Mouse (Mus musculus): ENCODE measurements at regions not wholly inside any gene's neighbourhood (a gene's known extent, or its start where the extent isn't known, plus 50 kb on each side); places are given as distances from the start of the nearest gene placed in this dataset.

GRCm38 (mm10) chr3:66480718-66481117, 184.1 kb upstream of the Veph1 start:
- Histone ChIP-seq H3K4me2 (replicated peaks) (no peak overlapping the region), H3K4me1 (no peaks in the 10 kb centered on the region), H3K9me3 (replicated peaks) (no peaks in the 10 kb centered on the region), H3K9ac (no peak overlapping the region), H3K36me3 (no peaks in the 10 kb centered on the region), H3K4me3 (no peak overlapping the region), H3K27me3 (no peaks in the 10 kb centered on the region), H3K27ac (no peak overlapping the region)
- WGBS, result 61% methylated on average over 6 of the region's 6 CpGs
- ATAC-seq (ENCODE audit: low FRiP score), result 0 out of 2 replicates have a peak, but pooled peaks have one; percentile 43

- no peak overlapping the region for H3K4me3 ChIP-seq
- no peak overlapping the region for H3K4me2 ChIP-seq (replicated peaks)
- H3K4me1 ChIP-seq, result no peaks in the 10 kb centered on the region
- H3K36me3 ChIP-seq, result no peaks in the 10 kb centered on the region
- no peak overlapping the region for H3K9ac ChIP-seq
- no peak for ATAC-seq (ENCODE audit: low FRiP score)
- H3K27ac ChIP-seq, result no peak overlapping the region
- WGBS, result 54% methylated on average over 4 of the region's 4 CpGs
- no peaks in the 10 kb centered on the region for H3K27me3 ChIP-seq
- no peaks in the 10 kb centered on the region for H3K9me3 ChIP-seq (replicated peaks)
These were observed 182.6 kb upstream of the Veph1 start for GRCm38 (mm10) chr3:66479266-66479665.

DNA sequence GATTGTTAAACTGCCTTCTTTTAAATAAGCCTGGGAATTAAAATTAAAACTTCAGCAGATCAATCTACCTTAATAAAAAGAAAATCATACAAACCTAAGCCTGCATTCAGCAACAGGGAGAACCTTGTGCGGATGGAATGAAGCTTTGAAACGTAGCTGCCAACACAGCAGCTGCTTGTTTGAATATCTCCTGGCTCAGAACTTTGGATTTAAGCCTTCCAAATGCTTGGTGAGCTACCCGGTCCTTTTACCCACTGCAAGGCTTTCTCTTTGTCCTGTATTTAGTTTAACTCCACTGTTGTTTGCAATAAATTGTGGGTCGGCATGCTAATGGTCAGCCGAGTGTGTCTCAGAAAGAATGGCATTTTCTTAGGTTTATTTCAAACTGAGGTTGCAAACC, 169.7 kb upstream of the Veph1 start:
- Histone ChIP-seq H3K9ac (no peak overlapping the region), H3K4me1 (no peaks in the 10 kb centered on the region), H3K36me3 (no peaks in the 10 kb centered on the region), H3K27ac (no peak overlapping the region), H3K4me3 (no peak overlapping the region), H3K4me2 (replicated peaks) (no peak overlapping the region), H3K27me3 (no peaks in the 10 kb centered on the region), H3K9me3 (replicated peaks) (no peaks in the 10 kb centered on the region)
- no peak for ATAC-seq (ENCODE audit: low FRiP score)
- 87% methylated on average over 5 of the region's 5 CpGs for WGBS

- Histone ChIP-seq H3K4me1 (no peaks in the 10 kb centered on the region), H3K9me3 (replicated peaks) (no peaks in the 10 kb centered on the region), H3K27ac (no peak overlapping the region), H3K36me3 (no peaks in the 10 kb centered on the region), H3K27me3 (no peaks in the 10 kb centered on the region), H3K9ac (no peak overlapping the region), H3K4me2 (replicated peaks) (no peak overlapping the region), H3K4me3 (no peak overlapping the region)
- WGBS, result 97% methylated on average over 1 of the region's 1 CpGs
- no peak for ATAC-seq (ENCODE audit: low FRiP score)
These were observed 168.7 kb upstream of the Veph1 start for GRCm38 (mm10) chr3:66465371-66465770.

GRCm38 (mm10) chr3:66462341-66462740, 165.7 kb upstream of the Veph1 start:
- 76% methylated on average over 1 of the region's 1 CpGs for WGBS
- no peak overlapping the region for H3K27ac ChIP-seq
- H3K9ac ChIP-seq, result no peak overlapping the region
- H3K27me3 ChIP-seq, result no peaks in the 10 kb centered on the region
- no peak overlapping the region for H3K4me2 ChIP-seq (replicated peaks)
- ATAC-seq (ENCODE audit: low FRiP score), result no peak
- H3K36me3 ChIP-seq, result no peaks in the 10 kb centered on the region
- no peaks in the 10 kb centered on the region for H3K4me1 ChIP-seq
- no peak overlapping the region for H3K4me3 ChIP-seq
- H3K9me3 ChIP-seq (replicated peaks), result no peaks in the 10 kb centered on the region

- H3K9me3 ChIP-seq (replicated peaks), result no peaks in the 10 kb centered on the region
- no peaks in the 10 kb centered on the region for H3K36me3 ChIP-seq
- H3K4me1 ChIP-seq, result no peaks in the 10 kb centered on the region
- no peaks in the 10 kb centered on the region for H3K27me3 ChIP-seq
- no peak overlapping the region for H3K9ac ChIP-seq
- H3K4me2 ChIP-seq (replicated peaks), result no peak overlapping the region
- no peak overlapping the region for H3K4me3 ChIP-seq
- no peak overlapping the region for H3K27ac ChIP-seq
- 88% methylated on average over 10 of the region's 10 CpGs for WGBS
- ATAC-seq (ENCODE audit: low FRiP score), result no peak
These were observed 149.9 kb upstream of the Veph1 start for GRCm38 (mm10) chr3:66446274-66447159.

DNA sequence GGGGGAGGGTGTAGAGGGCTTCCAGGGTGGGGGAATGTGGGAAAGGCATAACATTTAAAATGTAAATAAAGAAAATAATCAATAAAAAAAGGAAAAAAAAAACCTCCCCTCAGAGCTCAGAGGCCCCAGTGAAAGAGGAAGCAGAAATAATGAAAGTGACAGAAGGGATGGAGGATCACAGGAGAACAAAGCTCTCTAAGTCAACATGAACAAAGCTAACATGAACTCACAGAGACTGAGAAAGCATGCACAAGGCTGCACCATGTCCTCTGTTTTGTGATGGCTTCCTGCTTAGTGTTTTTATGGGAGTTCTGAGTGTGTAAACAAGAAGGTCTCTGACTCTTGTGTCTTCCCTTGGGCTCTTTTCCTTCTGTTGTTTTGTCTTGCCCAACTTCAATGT, 136.6 kb upstream of the Veph1 start:
- Histone ChIP-seq H3K9me3 (replicated peaks) (no peaks in the 10 kb centered on the region), H3K36me3 (no peaks in the 10 kb centered on the region), H3K9ac (no peak overlapping the region), H3K27me3 (no peaks in the 10 kb centered on the region), H3K4me2 (replicated peaks) (no peak overlapping the region), H3K27ac (no peak overlapping the region), H3K4me1 (no peaks in the 10 kb centered on the region), H3K4me3 (no peak overlapping the region)
- no peak for ATAC-seq (ENCODE audit: low FRiP score)

GRCm38 (mm10) chr3:66430187-66430586, 133.6 kb upstream of the Veph1 start:
- no peaks in the 10 kb centered on the region for H3K27me3 ChIP-seq
- no peak overlapping the region for H3K4me3 ChIP-seq
- H3K9me3 ChIP-seq (replicated peaks), result no peaks in the 10 kb centered on the region
- H3K9ac ChIP-seq, result no peak overlapping the region
- ATAC-seq (ENCODE audit: low FRiP score), result no peak
- no peak overlapping the region for H3K27ac ChIP-seq
- 79% methylated on average over 3 of the region's 3 CpGs for WGBS
- H3K36me3 ChIP-seq, result no peaks in the 10 kb centered on the region
- H3K4me1 ChIP-seq, result no peaks in the 10 kb centered on the region
- H3K4me2 ChIP-seq (replicated peaks), result no peak overlapping the region

- Histone ChIP-seq H3K4me1 (peaks cover 4% of the 10 kb centered on the region; the same call in 1 of the 2 replicates), H3K27ac (no peak overlapping the region), H3K4me3 (no peak overlapping the region), H3K36me3 (no peaks in the 10 kb centered on the region), H3K9ac (no peak overlapping the region), H3K4me2 (replicated peaks) (no peak overlapping the region), H3K9me3 (replicated peaks) (no peaks in the 10 kb centered on the region), H3K27me3 (no peaks in the 10 kb centered on the region)
- WGBS, result 56% methylated on average over 6 of the region's 6 CpGs
- ATAC-seq (ENCODE audit: low FRiP score), result no peak
These were observed 125.9 kb upstream of the Veph1 start for GRCm38 (mm10) chr3:66422445-66423037.

DNA sequence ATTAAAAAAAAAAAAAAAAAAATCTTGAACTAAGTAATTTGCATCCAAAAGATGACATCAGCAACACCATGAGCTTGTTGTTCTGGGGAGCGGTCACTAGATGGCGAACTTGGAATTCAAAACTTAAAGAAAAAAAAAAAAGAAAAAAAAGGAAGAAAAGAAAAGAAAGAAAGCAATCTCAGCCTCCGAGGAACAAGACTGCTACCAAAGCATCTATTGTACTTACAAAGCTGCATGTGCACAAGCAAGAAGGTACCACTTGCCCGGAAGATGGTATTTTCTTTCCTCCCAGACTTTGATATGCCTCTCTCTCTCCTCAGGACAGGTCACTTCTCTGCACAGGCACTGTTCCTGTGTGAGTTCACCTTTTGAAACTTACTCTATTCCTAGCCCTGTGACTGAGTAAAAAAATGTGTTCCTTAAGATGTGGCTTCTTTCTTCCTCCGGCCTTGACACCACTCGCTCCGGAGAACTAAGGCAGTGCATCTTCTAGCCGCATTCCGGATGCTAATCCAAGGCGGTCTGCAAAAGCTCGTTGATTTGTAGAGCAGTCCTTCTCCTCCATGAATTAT, 114.2 kb upstream of the Veph1 start:
- Histone ChIP-seq H3K4me3 (no peak overlapping the region), H3K27ac (no peak overlapping the region), H3K27me3 (0 out of 2 replicates have a peak, but pooled peaks cover 5% of the 10 kb centered on the region), H3K9me3 (replicated peaks) (no peaks in the 10 kb centered on the region), H3K36me3 (no peaks in the 10 kb centered on the region), H3K4me1 (no peaks in the 10 kb centered on the region), H3K4me2 (replicated peaks) (peak overlapping the region; percentile 40), H3K9ac (no peak overlapping the region)
- peak; percentile 64; the same call in 1 of the 2 replicates for ATAC-seq (ENCODE audit: low FRiP score)
- WGBS, result 40% methylated on average over 11 of the region's 11 CpGs

DNA sequence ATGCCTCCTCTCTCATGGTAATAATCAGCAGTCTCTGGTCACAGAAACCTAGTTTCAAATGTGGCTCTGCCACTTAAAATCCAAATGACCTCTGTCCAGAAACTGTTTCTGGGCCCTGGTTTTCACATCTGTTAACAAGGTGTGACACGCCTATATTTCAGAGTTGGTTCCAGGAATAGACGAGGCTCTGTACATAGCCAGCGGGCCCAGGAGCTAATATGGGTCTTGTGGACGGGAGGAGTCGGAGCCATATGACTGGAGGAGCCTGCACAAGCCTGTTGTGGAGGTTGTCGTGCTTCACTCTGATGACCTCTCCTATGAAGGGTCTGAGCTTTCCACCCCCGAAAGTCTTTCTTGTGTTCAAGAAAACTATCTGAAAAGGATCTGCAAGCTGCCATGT, 112.2 kb upstream of the Veph1 start:
- WGBS, result 80% methylated on average over 7 of the region's 7 CpGs
- ATAC-seq (ENCODE audit: low FRiP score), result no peak

GRCm38 (mm10) chr3:66405645-66406044, 109.0 kb upstream of the Veph1 start:
- Histone ChIP-seq H3K4me1 (peaks cover 4% of the 10 kb centered on the region; the same call in 1 of the 2 replicates), H3K9me3 (replicated peaks) (no peaks in the 10 kb centered on the region), H3K9ac (no peak overlapping the region), H3K4me3 (no peak overlapping the region), H3K27ac (no peak overlapping the region), H3K4me2 (replicated peaks) (no peak overlapping the region), H3K36me3 (no peaks in the 10 kb centered on the region), H3K27me3 (0 out of 2 replicates have a peak, but pooled peaks cover 5% of the 10 kb centered on the region)
- ATAC-seq (ENCODE audit: low FRiP score), result no peak
- WGBS, result 80% methylated on average over 4 of the region's 4 CpGs

More for the DNA sequence above, 112.2 kb upstream of the Veph1 start:
- Histone ChIP-seq H3K27ac (no peak overlapping the region), H3K27me3 (0 out of 2 replicates have a peak, but pooled peaks cover 5% of the 10 kb centered on the region), H3K9ac (no peak overlapping the region), H3K4me2 (replicated peaks) (no peak overlapping the region), H3K36me3 (no peaks in the 10 kb centered on the region), H3K4me3 (no peak overlapping the region), H3K4me1 (no peaks in the 10 kb centered on the region), H3K9me3 (replicated peaks) (no peaks in the 10 kb centered on the region)
